Mouse (Mus musculus) forebrain, embryonic 11.5 days (tissue): ENCODE data around the gene Dcaf8. TPM values are rescaled to one million over a fixed set of nuclear protein-coding genes. Genes with fewer than 3 reads are reported as not detected.

Source experiments
- ATAC-seq: fragments of 200-750 bp; cut with Nextera tagmentation; replicated peaks from 2 replicates; pipeline ENCODE4 v1.8.0; 2017; ENCODE audit warnings: moderate TSS enrichment; ENCODE audit not compliant: low FRiP score
- DNase-seq: peaks from one replicate; pipeline ENCODE4 v3.0.0-alpha.2; 2017; ENCODE audit warnings: low spot score
- H3K27ac ChIP-seq: fragments of 300-500 bp; sonication (generic); 2 replicates; pipeline ENCODE4 v1.5.1; 2014; ENCODE audit warnings: low read depth, low read length
- H3K27me3 ChIP-seq: fragments of 300-500 bp; sonication (generic); 2 replicates; pipeline ENCODE4 v1.6.1; 2014; ENCODE audit warnings: mild to moderate bottlenecking, low read length, mixed read lengths; ENCODE audit not compliant: control insufficient read depth, insufficient read depth
- H3K36me3 ChIP-seq: fragments of 300-500 bp; sonication (generic); 2 replicates; pipeline ENCODE4 v1.6.1; 2014; ENCODE audit warnings: mild to moderate bottlenecking, low read length, moderate library complexity, mixed read lengths; ENCODE audit not compliant: control insufficient read depth, insufficient read depth
- H3K4me1 ChIP-seq: fragments of 300-500 bp; sonication (generic); replicated peaks from 2 replicates; pipeline ENCODE4 v1.6.1; 2014; ENCODE audit warnings: low read length, mixed read lengths; ENCODE audit not compliant: control insufficient read depth, insufficient read depth
- H3K4me2 ChIP-seq: fragments of 300-500 bp; sonication (generic); 2 replicates; pipeline ENCODE4 v1.6.1; 2014; ENCODE audit warnings: low read depth, mild to moderate bottlenecking, low read length, moderate library complexity, mixed read lengths; ENCODE audit not compliant: severe bottlenecking
- H3K4me3 ChIP-seq: fragments of 300-500 bp; sonication (generic); 2 replicates; pipeline ENCODE4 v1.5.1; 2014; ENCODE audit warnings: low read depth, low read length
- H3K9ac ChIP-seq: fragments of 300-500 bp; sonication (generic); 2 replicates; pipeline ENCODE4 v1.6.1; 2014; ENCODE audit warnings: low read length
- H3K9me3 ChIP-seq: fragments of 300-500 bp; sonication (generic); 2 replicates; pipeline ENCODE4 v1.6.1; 2016; ENCODE audit warnings: low read length, mixed read lengths; ENCODE audit not compliant: control insufficient read depth
- WGBS: fragments of 180-500 bp; shearing (Covaris S2); extraction: QIAGEN DNeasy Blood & Tissue Kit; methylation state at CpG from one replicate; pipeline ENCODE4 v1.1.7; 2014; 5-methylcytosine and 5-hydroxymethylcytosine counted together
- polyA plus RNA-seq: library from polyadenylated mRNA; unstranded; fragments of >200 nt; fragmentation: Nextera tagmentation; extraction: Ambion mirVana; gene quantifications from 2 replicates; pipeline ENCODE4 v1.2.1, GENCODE M21; 2014

Dcaf8 gene
- polyA plus RNA-seq, 1 experiment from 2014 or later, result 116 TPM

DNA sequence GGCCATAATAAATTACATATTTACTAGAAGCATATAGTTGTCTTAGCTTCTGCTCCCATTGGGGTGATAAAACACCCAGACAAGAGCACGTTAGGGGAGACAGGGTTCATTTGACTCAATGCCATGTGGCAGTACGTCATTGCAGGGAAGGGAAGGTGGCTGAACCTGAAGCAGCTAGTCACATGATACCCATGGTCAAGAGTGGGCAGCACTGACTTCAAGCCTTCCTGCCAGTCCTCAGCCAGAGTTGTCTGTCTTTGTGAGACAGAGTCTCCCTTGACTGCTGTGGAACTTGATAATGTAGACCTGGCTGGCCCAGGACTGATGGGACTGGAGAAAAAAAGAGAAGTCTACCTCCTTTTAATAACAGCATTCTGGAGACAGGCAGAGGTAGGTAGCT lies 25.2 kb upstream of the Dcaf8 start:
- WGBS, result 90% methylated on average over 2 of the region's 2 CpGs
- Histone ChIP-seq H3K4me2 (no peak overlapping the region), H3K9me3 (no peaks in the 10 kb centered on the region), H3K4me3 (no peak overlapping the region), H3K9ac (no peak overlapping the region), H3K27me3 (no peaks in the 10 kb centered on the region), H3K27ac (no peak overlapping the region), H3K4me1 (peaks cover 3% of the 10 kb centered on the region; the same call in 1 of the 2 replicates), H3K36me3 (peaks cover 12% of the 10 kb centered on the region)
- DNase-seq (no peak), ATAC-seq (no peak)

DNA sequence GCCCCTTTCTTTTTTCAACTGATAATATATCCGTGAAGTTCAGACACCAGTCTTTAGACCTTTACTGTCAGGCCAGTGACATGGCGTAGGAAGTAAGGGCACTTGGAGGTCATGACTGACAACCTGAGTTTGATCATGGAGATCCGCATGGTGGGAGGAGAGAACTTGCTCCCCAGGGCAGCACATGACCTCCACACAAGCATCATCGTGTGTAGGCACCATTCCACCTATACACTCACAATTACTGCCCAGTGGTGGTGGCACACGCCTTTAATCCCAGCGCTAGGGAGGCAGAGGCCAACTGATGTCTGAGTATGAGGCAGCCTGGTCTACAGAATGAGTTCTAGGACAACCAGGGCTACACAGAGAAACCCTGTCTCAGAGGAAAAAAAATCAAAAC lies 23.3 kb upstream of the Dcaf8 start:
- ATAC-seq, result no peak
- Histone ChIP-seq H3K4me3 (no peak overlapping the region), H3K36me3 (peaks cover 11% of the 10 kb centered on the region), H3K27ac (no peak overlapping the region), H3K9ac (no peak overlapping the region), H3K9me3 (no peaks in the 10 kb centered on the region), H3K4me2 (no peak overlapping the region), H3K27me3 (no peaks in the 10 kb centered on the region), H3K4me1 (peaks cover 4% of the 10 kb centered on the region; the same call in 1 of the 2 replicates)
- 84% methylated on average over 6 of the region's 6 CpGs for WGBS
- DNase-seq, result no peak

DNA sequence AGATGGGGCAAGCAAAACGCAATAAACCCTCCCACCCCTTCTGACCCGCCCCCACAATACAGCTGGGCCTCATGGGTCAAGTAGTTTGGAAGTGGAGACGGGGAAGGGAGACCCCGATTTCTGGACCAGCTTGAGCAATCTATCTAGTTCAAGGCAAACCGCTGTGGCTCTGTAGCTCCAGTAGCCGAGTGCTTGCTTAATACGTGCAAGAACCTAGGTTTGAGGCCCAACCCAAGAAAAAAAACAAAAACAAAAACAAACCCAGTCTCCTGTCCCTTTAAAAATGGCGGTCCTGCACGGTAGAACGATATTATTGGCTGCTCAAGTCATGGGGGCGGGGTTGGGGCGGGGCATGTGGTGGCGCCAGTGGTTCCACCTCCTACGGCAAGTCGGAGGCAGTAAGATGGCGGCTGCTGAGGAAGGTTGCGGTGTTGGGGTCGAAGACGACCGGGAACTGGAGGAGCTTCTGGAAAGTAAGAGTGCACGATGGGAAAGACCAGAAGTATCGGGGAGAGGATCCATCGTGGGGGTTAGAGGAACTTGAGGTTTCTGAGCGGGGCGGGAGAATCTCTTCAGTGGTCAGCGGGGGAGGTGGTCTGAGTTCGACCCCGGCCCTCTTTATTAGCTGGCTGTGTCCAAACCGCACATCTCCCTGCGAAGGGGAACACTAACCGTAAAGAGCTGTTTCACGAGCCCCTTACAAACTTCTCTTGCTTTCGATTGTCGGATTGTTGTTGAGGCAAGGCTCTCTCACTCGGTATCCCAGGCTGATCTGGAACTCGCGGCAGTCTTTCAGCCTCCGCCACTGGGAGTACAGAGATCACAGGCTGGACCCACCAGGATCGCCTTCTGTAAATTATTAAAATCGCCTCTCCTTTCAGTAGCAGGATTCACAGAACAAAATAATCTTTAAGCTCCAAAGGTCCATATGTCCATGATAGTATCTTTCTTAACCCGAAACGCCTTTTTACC lies 21.2 kb upstream of the Dcaf8 start, which contains the start of gene Pex19:
Gene Pex19 (plus strand): TSS at position 380 of the 972 bp plus-strand sequence.
- peak; percentile 96 for ATAC-seq
- DNase-seq, result peak; percentile 96
- Histone ChIP-seq H3K9me3 (no peaks in the 10 kb centered on the region), H3K36me3 (peaks cover 9% of the 10 kb centered on the region; the same call in 1 of the 2 replicates), H3K4me3 (peak within 1 kb of the TSS; percentile 67), H3K27me3 (no peaks in the 10 kb centered on the region), H3K4me2 (peak within 1 kb of the TSS; percentile 70), H3K27ac (no peak within 1 kb of the TSS), H3K4me1 (peaks cover 4% of the 10 kb centered on the region; the same call in 1 of the 2 replicates), H3K9ac (peak within 1 kb of the TSS; percentile 71)
- WGBS, result 2% methylated on average over 42 of the region's 42 CpGs

DNA sequence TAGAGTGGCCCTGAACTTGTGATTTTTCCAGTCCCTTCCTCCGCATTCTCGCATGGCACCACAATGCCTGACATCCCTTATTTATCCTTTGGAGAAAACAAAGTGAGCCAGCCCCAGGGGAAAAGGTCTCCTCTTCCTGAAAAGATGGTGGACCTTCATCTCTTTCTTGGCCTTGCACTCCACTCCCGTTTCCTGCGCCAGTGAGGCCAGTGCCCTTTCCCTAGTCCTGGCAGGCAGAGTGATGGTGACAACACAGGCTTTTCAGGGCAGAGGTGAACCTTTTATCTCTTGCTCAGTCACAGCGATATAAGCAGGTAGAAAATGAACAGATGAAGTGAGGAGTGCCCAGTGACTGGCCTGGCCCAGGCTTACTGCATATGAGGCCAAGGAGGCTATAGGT lies 20.4 kb upstream of the Dcaf8 start:
- 57% methylated on average over 5 of the region's 5 CpGs for WGBS
- ATAC-seq, result no peak
- Histone ChIP-seq H3K27me3 (no peaks in the 10 kb centered on the region), H3K9me3 (no peaks in the 10 kb centered on the region), H3K4me1 (peaks cover 4% of the 10 kb centered on the region; the same call in 1 of the 2 replicates), H3K4me3 (peak overlapping the region; percentile 67), H3K9ac (peak overlapping the region; percentile 71; the same call in 1 of the 2 replicates), H3K4me2 (peak overlapping the region; percentile 70), H3K36me3 (peaks cover 15% of the 10 kb centered on the region; the same call in 1 of the 2 replicates), H3K27ac (no peak overlapping the region)
- no peak for DNase-seq

DNA sequence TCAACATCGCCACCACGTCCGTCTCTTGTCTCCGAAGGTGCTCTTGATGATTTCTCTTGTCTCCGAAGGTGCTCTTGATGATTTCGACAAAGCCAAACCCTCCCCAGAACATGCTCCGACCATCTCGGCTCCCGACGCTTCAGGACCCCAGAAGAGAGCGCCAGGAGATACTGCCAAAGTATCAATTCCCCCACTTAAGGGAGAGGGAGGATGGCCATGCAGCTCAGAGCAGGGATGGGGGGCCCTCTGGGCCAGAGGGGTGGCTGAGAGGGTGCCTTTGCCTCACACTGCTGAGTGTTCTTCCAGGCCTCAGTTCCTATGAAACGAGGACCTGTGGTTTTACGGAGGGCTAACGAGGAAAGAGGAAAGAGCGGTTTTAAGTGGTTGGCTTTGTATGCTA lies 19.3 kb upstream of the Dcaf8 start:
- Histone ChIP-seq H3K4me3 (no peak overlapping the region), H3K4me2 (no peak overlapping the region), H3K4me1 (peaks cover 4% of the 10 kb centered on the region; the same call in 1 of the 2 replicates), H3K36me3 (peaks cover 21% of the 10 kb centered on the region; the same call in 1 of the 2 replicates), H3K27ac (no peak overlapping the region), H3K27me3 (no peaks in the 10 kb centered on the region), H3K9ac (no peak overlapping the region), H3K9me3 (no peaks in the 10 kb centered on the region)
- no peak for ATAC-seq
- WGBS, result 92% methylated on average over 15 of the region's 15 CpGs
- no peak for DNase-seq

DNA sequence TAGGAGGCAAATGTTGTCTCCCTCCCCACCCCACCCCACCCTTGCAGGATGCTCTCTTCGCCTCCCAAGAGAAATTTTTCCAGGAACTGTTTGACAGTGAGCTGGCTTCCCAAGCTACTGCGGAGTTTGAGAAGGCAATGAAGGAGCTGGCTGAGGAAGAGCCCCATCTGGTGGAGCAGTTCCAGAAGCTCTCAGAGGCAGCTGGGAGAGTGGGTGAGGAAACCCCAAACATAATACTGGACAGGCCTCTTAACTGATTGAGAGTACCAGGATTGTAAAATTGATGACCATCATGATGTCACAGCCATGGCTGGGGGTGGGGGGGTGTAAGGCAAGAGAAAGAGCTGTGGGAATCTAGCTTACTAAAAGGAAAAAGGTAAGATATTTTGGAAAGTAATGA lies 18.8 kb upstream of the Dcaf8 start:
- no peak overlapping the region for H3K27ac ChIP-seq
- H3K9me3 ChIP-seq, result no peaks in the 10 kb centered on the region
- DNase-seq, result no peak
- no peaks in the 10 kb centered on the region for H3K27me3 ChIP-seq
- no peak overlapping the region for H3K4me3 ChIP-seq
- H3K4me1 ChIP-seq, result peaks cover 4% of the 10 kb centered on the region; the same call in 1 of the 2 replicates
- H3K4me2 ChIP-seq, result no peak overlapping the region
- ATAC-seq, result no peak
- no peak overlapping the region for H3K9ac ChIP-seq
- 78% methylated on average over 2 of the region's 2 CpGs for WGBS
- peaks cover 21% of the 10 kb centered on the region; the same call in 1 of the 2 replicates for H3K36me3 ChIP-seq

DNA sequence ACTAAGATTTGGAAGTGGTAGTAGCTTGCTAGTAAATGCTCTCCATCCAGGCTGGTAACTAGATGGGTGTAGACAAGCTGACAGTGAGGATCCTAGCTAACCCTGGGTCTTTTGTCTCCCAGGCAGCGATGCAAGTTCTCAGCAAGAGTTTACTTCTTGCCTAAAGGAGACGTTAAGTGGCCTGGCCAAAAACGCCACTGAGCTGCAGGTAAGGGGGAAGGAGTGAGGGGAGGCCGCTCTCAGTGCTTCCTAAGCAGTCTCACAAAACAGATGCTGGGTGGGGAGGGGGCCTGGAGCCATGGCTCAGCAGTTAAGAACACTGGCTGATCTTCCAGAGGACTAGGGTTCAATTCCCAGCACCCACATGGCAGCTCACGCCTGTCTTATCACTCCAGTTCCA lies 18.1 kb upstream of the Dcaf8 start:
- no peak overlapping the region for H3K4me3 ChIP-seq
- ATAC-seq, result no peak
- H3K4me2 ChIP-seq, result no peak overlapping the region
- no peak for DNase-seq
- WGBS, result 97% methylated on average over 5 of the region's 5 CpGs
- H3K4me1 ChIP-seq, result peaks cover 4% of the 10 kb centered on the region; the same call in 1 of the 2 replicates
- H3K9ac ChIP-seq, result no peak overlapping the region
- no peak overlapping the region for H3K27ac ChIP-seq
- H3K36me3 ChIP-seq, result peaks cover 21% of the 10 kb centered on the region; the same call in 1 of the 2 replicates
- no peaks in the 10 kb centered on the region for H3K27me3 ChIP-seq
- H3K9me3 ChIP-seq, result no peaks in the 10 kb centered on the region

DNA sequence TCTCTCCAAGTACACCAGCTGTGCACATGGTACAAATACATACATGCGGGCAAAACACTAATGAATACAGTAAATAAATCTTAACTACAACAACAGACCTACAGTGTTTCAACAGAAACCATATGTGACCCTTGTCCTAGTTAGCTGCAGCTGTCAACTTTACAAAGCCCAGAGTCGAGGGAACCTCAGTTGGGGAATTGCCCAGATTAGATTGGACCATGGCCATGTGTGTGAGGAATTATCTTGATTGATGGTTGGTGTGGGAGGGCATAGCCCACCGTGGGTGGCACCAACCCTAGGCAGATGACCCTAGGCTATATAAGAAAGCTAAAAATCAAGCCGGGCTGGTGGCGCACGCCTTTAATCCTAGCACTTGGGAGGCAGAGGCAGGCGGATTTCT lies 15.6 kb upstream of the Dcaf8 start:
- Histone ChIP-seq H3K36me3 (peaks cover 21% of the 10 kb centered on the region; the same call in 1 of the 2 replicates), H3K9me3 (no peaks in the 10 kb centered on the region), H3K4me1 (0 out of 2 replicates have a peak, but pooled peaks cover 4% of the 10 kb centered on the region), H3K27ac (no peak overlapping the region), H3K9ac (no peak overlapping the region), H3K4me3 (no peak overlapping the region), H3K4me2 (no peak overlapping the region), H3K27me3 (no peaks in the 10 kb centered on the region)
- DNase-seq (no peak), ATAC-seq (no peak)
- WGBS, result 91% methylated on average over 7 of the region's 7 CpGs
